ENCODE assay signal across 23 mouse cellular contexts in the genomic region with DNA sequence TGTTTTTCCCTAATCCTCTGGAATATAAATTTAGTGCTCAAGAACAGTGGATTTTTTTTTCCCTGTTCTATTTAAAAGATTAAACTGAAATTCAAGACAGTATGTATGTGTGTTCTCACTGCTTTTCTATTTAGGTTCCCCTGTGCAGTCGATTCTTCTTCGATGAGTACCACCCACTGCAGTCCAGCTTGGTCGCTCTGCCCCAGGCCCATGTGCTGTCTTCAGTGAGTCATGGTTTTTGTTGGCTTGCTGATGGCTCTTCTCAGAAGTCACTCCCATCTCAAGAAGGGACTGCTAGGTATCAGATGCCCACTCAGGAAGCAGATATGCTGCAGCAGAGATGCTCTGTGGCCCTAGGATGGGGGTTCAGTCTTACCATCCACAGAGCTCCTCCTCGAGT.
DNase-seq lines count a peak whose midpoint lies in the region; ATAC-seq and TF ChIP-seq lines count a peak whose summit lies in the region.
"Had no signal": no experiment of that assay in that cellular context is flagged by ENCODE, and none has a peak within 500 bp of the region (broad histone marks: within the 10 kb centered on the region; RNA-seq: fewer than 3 reads in every experiment).

No protein-coding gene starts in this region.

- H3K4me3 ChIP-seq in embryonic facial prominence, embryonic 12.5 days, result no peak overlapping the region
- H3K4me3 ChIP-seq in lung, postnatal 0 days (ENCODE audit: low read depth, low read length), result no peak overlapping the region
- no peak overlapping the region for H3K4me3 ChIP-seq in forebrain, embryonic 15.5 days
- H3K4me3 ChIP-seq: embryonic facial prominence, embryonic 15.5 days; gastrocnemius, adult 2 months; heart, embryonic 10.5 days; hindbrain, embryonic 10.5 days; megakaryocyte, embryonic 14.5 days had no signal

- peak; percentile 29 to 40 for DNase-seq in frontal cortex, postnatal 36 days (ENCODE audit: low spot score in 2 of 2)
- no peak for DNase-seq in frontal cortex, postnatal 25 days (ENCODE audit: low spot score in 2 of 2)
- DNase-seq in right cerebral cortex, adult 2 months (ENCODE audit: low spot score in 2 of 2), result peak; percentile 43 to 49
- no peak for DNase-seq in right cerebral cortex, postnatal 10 days (ENCODE audit: low spot score in 2 of 2)
- DNase-seq in lung, postnatal 0 days (ENCODE audit: low spot score), result no peak
- DNase-seq: adrenal gland, adult 8-10 months; B cell, adult 2 months; cerebellum, adult 9-10 months; gastrocnemius, adult 2 months; kidney, adult 18-20 months; kidney, postnatal 25 days; liver; liver, postnatal 0 days; lung, postnatal 14 days; midbrain, embryonic 14.5 days; thymus, postnatal 36 days had no signal

- H3K4me1 ChIP-seq in embryonic facial prominence, embryonic 12.5 days, result peaks cover 11% of the 10 kb centered on the region
- 0 out of 2 replicates have a peak, but pooled peaks cover 3% of the 10 kb centered on the region for H3K4me1 ChIP-seq in lung, postnatal 0 days (ENCODE audit: insufficient read depth, low read depth, low read length)
- peaks cover 28% of the 10 kb centered on the region for H3K4me1 ChIP-seq in forebrain, embryonic 15.5 days

- H3K9ac ChIP-seq in embryonic facial prominence, embryonic 12.5 days, result no peak overlapping the region
- H3K9ac ChIP-seq in lung, postnatal 0 days (replicated peaks; ENCODE audit: low read depth), result no peak overlapping the region
- H3K9ac ChIP-seq in forebrain, embryonic 15.5 days (replicated peaks), result no peak overlapping the region
- H3K9ac ChIP-seq: embryonic facial prominence, embryonic 15.5 days; liver, postnatal 0 days had no signal

- no peaks in the 10 kb centered on the region for H3K27me3 ChIP-seq in embryonic facial prominence, embryonic 12.5 days
- H3K27me3 ChIP-seq in lung, postnatal 0 days (replicated peaks; ENCODE audit: insufficient read depth, low read length), result no peaks in the 10 kb centered on the region
- H3K27me3 ChIP-seq in forebrain, embryonic 15.5 days, result no peaks in the 10 kb centered on the region
- H3K27me3 ChIP-seq: embryonic facial prominence, embryonic 15.5 days; megakaryocyte, embryonic 14.5 days had no signal

- TF ChIP-seq CTCF in lung, postnatal 0 days (IDR thresholded peaks at IDR 0.05), result no peak

- 0 out of 2 replicates have a peak, but pooled peaks have one; percentile 10 for ATAC-seq in embryonic facial prominence, embryonic 12.5 days (ENCODE audit: insufficient number of reproducible peaks, insufficient read depth, low FRiP score, low TSS enrichment)
- no peak for ATAC-seq in lung, postnatal 0 days
- no peak for ATAC-seq in forebrain, embryonic 15.5 days (replicated peaks)
- ATAC-seq: hindbrain, postnatal 0 days; liver, postnatal 0 days had no signal

- H3K9me3 ChIP-seq in embryonic facial prominence, embryonic 12.5 days, result no peaks in the 10 kb centered on the region
- H3K9me3 ChIP-seq in lung, postnatal 0 days (ENCODE audit: low read length), result no peaks in the 10 kb centered on the region
- H3K9me3 ChIP-seq in forebrain, embryonic 15.5 days, result no peaks in the 10 kb centered on the region
- H3K9me3 ChIP-seq: embryonic facial prominence, embryonic 15.5 days; heart, embryonic 10.5 days; hindbrain, embryonic 10.5 days; megakaryocyte, embryonic 14.5 days had no signal

- H3K4me2 ChIP-seq in embryonic facial prominence, embryonic 12.5 days (replicated peaks), result no peak overlapping the region
- no peak overlapping the region for H3K4me2 ChIP-seq in lung, postnatal 0 days (replicated peaks; ENCODE audit: low read depth, low read length)
- H3K4me2 ChIP-seq in forebrain, embryonic 15.5 days (replicated peaks), result no peak overlapping the region
- H3K4me2 ChIP-seq: embryonic facial prominence, embryonic 15.5 days had no signal

- H3K27ac ChIP-seq in embryonic facial prominence, embryonic 12.5 days, result no peak overlapping the region
- no peak overlapping the region for H3K27ac ChIP-seq in lung, postnatal 0 days (ENCODE audit: low read length)
- no peak overlapping the region for H3K27ac ChIP-seq in forebrain, embryonic 15.5 days (replicated peaks)
- H3K27ac ChIP-seq: embryonic facial prominence, embryonic 15.5 days; gastrocnemius, adult 2 months; heart, embryonic 10.5 days; hindbrain, embryonic 10.5 days; hindbrain, postnatal 0 days had no signal

- 80% methylated on average over 4 of the region's 4 CpGs for WGBS in embryonic facial prominence, embryonic 12.5 days
- 82% methylated on average over 4 of the region's 4 CpGs for WGBS in lung, postnatal 0 days
- WGBS in forebrain, embryonic 15.5 days, result 90% methylated on average over 4 of the region's 4 CpGs

- TF ChIP-seq EP300 in lung, postnatal 0 days (IDR thresholded peaks at IDR 0.05), result no peak

- no peaks in the 10 kb centered on the region for H3K36me3 ChIP-seq in embryonic facial prominence, embryonic 12.5 days
- no peaks in the 10 kb centered on the region for H3K36me3 ChIP-seq in lung, postnatal 0 days (ENCODE audit: insufficient read depth, low read length)
- H3K36me3 ChIP-seq in forebrain, embryonic 15.5 days, result no peaks in the 10 kb centered on the region
- H3K36me3 ChIP-seq: embryonic facial prominence, embryonic 15.5 days; heart, embryonic 10.5 days had no signal

Comparison
In these comparisons a context has a peak if more than half of its experiments do, and no peak if none do; other contexts are left out.
1. DNase-seq: peak in frontal cortex, postnatal 36 days (2 of 2) and right cerebral cortex, adult 2 months (2 of 2); none in frontal cortex, postnatal 25 days (0 of 2), right cerebral cortex, postnatal 10 days (0 of 2) and lung, postnatal 0 days (single experiment).